ENCODE assay signal across 13 mouse cellular contexts in genomic region chr4:145020383-145020782, GRCm38 (mm10).
"Had no signal": no experiment of that assay in that cellular context is flagged by ENCODE, and none has a peak within 500 bp of the region (broad histone marks: within the 10 kb centered on the region; RNA-seq: fewer than 3 reads in every experiment).

No protein-coding gene starts in this region.

- H3K9me3 ChIP-seq: limb, embryonic 15.5 days; midbrain, embryonic 10.5 days; neural tube, embryonic 15.5 days had no signal

- H3K4me1 ChIP-seq: midbrain, embryonic 10.5 days had no signal

- H3K4me2 ChIP-seq: limb, embryonic 15.5 days; lung, embryonic 14.5 days; neural tube, embryonic 15.5 days had no signal

- H3K27ac ChIP-seq: kidney, postnatal 0 days; limb, embryonic 15.5 days; liver, embryonic 14.5 days; midbrain, embryonic 10.5 days; neural tube, embryonic 15.5 days had no signal

- DNase-seq: kidney, adult 9 months; kidney, postnatal 36 days; lung, embryonic 14.5 days; midbrain, embryonic 14.5 days; right cerebral cortex, postnatal 4 days; spleen, adult 18-20 months had no signal

- H3K4me3 ChIP-seq: limb, embryonic 15.5 days; midbrain, embryonic 10.5 days; myocyte; neural tube, embryonic 15.5 days had no signal

- ATAC-seq: intestine, postnatal 0 days had no signal

- H3K9ac ChIP-seq: limb, embryonic 15.5 days; liver, embryonic 14.5 days; lung, embryonic 14.5 days; neural tube, embryonic 15.5 days had no signal

- H3K27me3 ChIP-seq: limb, embryonic 15.5 days; neural tube, embryonic 15.5 days had no signal
